Mouse (Mus musculus): Measurements from ENCODE around the gene Prpf6.

DNA sequence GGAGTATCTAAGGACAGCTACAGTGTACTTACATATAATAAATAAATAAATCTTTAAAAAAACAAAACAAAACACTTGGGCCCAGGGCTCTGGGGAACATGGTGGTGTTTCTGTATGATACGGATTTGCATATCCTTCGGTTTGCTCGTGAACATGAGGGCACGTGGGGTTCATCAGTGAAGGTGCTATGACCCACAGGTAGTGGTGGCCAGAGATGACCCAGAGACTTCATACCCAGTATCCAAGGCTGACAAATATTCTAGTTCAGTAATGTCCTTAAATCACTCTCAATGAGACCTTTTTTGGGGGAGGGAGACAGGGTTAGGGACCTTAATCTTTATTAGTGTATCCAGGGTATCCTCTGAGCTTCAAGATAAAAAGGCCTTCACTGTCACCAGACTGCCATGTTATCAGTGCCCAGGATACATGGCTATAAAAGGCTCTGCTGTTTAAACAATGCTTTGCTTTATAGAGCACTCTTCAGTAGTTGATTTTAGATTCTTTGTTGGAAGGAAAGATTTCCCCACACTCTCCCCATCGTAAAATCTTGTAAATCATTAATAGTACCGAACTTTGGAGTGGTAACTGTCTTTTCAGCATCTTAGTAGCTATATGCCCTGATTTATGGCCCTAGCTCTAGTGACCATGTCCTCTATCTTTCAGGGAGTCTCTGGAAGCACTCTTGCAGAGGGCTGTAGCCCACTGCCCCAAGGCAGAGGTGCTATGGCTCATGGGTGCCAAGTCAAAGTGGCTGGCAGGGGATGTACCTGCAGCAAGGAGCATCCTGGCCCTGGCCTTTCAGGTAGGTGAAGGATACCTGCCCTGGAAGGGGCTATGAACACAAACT is 55.2 kb downstream of the Prpf6 start:
- TF ChIP-seq USF1 (IDR thresholded peaks at IDR 0.05; ENCODE audit: low read depth), result no peak
- TF ChIP-seq MYOG (IDR thresholded peaks at IDR 0.05; ENCODE audit: control insufficient read depth, extremely low read depth, insufficient read length), result no peak
- TF ChIP-seq CTCF (IDR thresholded peaks at IDR 0.05; ENCODE audit: control insufficient read depth, insufficient read depth, insufficient read length), result no peak
- no peak for TF ChIP-seq MYOD1 (IDR thresholded peaks at IDR 0.05; ENCODE audit: control insufficient read depth, insufficient read length, low read depth)
- no peak for TF ChIP-seq FOSL1 (IDR thresholded peaks at IDR 0.05; ENCODE audit: insufficient read depth, low read length, poor library complexity, severe bottlenecking)
- no peak for TF ChIP-seq MAX (IDR thresholded peaks at IDR 0.05)
- TF ChIP-seq CEBPB (IDR thresholded peaks at IDR 0.05; ENCODE audit: low read depth), result no peak
